Mouse (Mus musculus) lung, postnatal 0 days (tissue): Measurements from ENCODE around the gene Bex2. TPM values are rescaled to one million over a fixed set of nuclear protein-coding genes. Genes with fewer than 3 reads are reported as not detected.
"Not testable (repeated sequence)": the region's sequence is repeated elsewhere in the genome, so short reads cannot be mapped to it uniquely, and the experiment has no call there.

Source experiments
- ATAC-seq: fragments of 200-750 bp; cut with Nextera tagmentation; 2 replicates; pipeline ENCODE4 v1.8.0; 2017; ENCODE audit warnings: moderate library complexity
- DNase-seq: peaks from one replicate; pipeline ENCODE4 v3.0.0-alpha.2; 2016; ENCODE audit warnings: low spot score
- H3K27ac ChIP-seq: fragments of 300-500 bp; sonication (generic); 2 replicates; pipeline ENCODE4 v1.5.1; 2014; ENCODE audit warnings: antibody characterized with exemption, mild to moderate bottlenecking, low read length, mixed read lengths
- H3K27me3 ChIP-seq: fragments of 300-500 bp; sonication (generic); replicated peaks from 2 replicates; pipeline ENCODE4 v1.6.1; 2014; ENCODE audit warnings: low read length, mixed read lengths; ENCODE audit not compliant: insufficient read depth
- H3K36me3 ChIP-seq: fragments of 300-500 bp; sonication (generic); 2 replicates; pipeline ENCODE4 v1.6.1; 2014; ENCODE audit warnings: low read length, mixed read lengths; ENCODE audit not compliant: insufficient read depth
- H3K4me1 ChIP-seq: fragments of 300-500 bp; sonication (generic); 2 replicates; pipeline ENCODE4 v1.6.1; 2014; ENCODE audit warnings: antibody characterized with exemption, low read depth, low read length, mixed read lengths; ENCODE audit not compliant: insufficient read depth
- H3K4me2 ChIP-seq: fragments of 300-500 bp; sonication (generic); replicated peaks from 2 replicates; pipeline ENCODE4 v1.6.1; 2014; ENCODE audit warnings: low read depth, mild to moderate bottlenecking, low read length, moderate library complexity, mixed read lengths
- H3K4me3 ChIP-seq: fragments of 300-500 bp; sonication (generic); 2 replicates; pipeline ENCODE4 v1.5.1; 2014; ENCODE audit warnings: low read depth, low read length
- H3K9ac ChIP-seq: fragments of 300-500 bp; sonication (generic); replicated peaks from 2 replicates; pipeline ENCODE4 v1.6.1; 2014; ENCODE audit warnings: low read depth, mild to moderate bottlenecking
- H3K9me3 ChIP-seq: fragments of 300-500 bp; sonication (generic); 2 replicates; pipeline ENCODE4 v1.6.1; 2016; ENCODE audit warnings: low read length, mixed read lengths
- CTCF ChIP-seq: IDR thresholded peaks from 2 replicates; pipeline ENCODE4 v1.5.1; 2016; ENCODE audit warnings: antibody characterized with exemption, mild to moderate bottlenecking
- EP300 ChIP-seq: IDR thresholded peaks from 2 replicates; pipeline ENCODE4 v1.6.1; 2016; ENCODE audit warnings: antibody characterized with exemption, mild to moderate bottlenecking, control low read depth
- WGBS: fragments of 180-500 bp; shearing (Covaris S2); extraction: QIAGEN DNeasy Blood & Tissue Kit; methylation state at CpG from one replicate; pipeline ENCODE4 v1.1.7; 2014; 5-methylcytosine and 5-hydroxymethylcytosine counted together
- polyA plus RNA-seq: library from polyadenylated mRNA; unstranded; fragments of >200 nt; fragmentation: Nextera tagmentation; extraction: Ambion mirVana; gene quantifications from 2 replicates; pipeline ENCODE4 v1.2.1, GENCODE M21; 2015

The Bex2 gene
- 250 and 327 TPM in 2 replicates for polyA plus RNA-seq

DNA sequence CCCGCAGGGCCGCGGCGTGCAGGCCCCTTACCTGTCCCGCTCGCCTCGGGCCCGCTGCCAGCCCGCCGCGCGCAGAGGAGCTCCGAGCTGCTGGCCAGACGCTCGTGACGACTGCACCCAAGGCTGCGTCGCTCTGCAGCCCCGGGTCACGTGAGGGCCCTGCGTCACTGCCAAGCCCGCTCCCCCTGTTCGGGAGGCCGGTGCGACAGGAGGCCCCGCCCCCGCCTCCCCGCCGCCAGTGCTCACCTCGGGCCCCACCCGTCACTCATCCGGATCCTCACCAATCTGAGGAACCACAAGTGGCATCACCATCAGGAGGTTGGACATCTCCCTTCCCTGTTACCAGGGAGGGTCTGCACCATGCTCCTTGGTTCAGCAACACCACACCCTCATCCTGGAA lies at the start of gene Bex2:
TSS of gene Bex2 (minus strand) at position 217 of the 400 bp plus-strand sequence.
- not testable (repeated sequence) for H3K9me3 ChIP-seq, H3K9ac ChIP-seq, H3K4me1 ChIP-seq, H3K27ac ChIP-seq, H3K36me3 ChIP-seq, DNase-seq, H3K27me3 ChIP-seq
- peak; percentile 97 for ATAC-seq
- Histone ChIP-seq H3K4me3 (peak within 1 kb of the TSS; percentile 3; the same call in 1 of the 2 replicates), H3K4me2 (0 out of 2 replicates have a peak within 1 kb of the TSS, but pooled peaks have one; percentile 22)
- WGBS = no CpG with 5 or more reads among the region's 32 CpGs

DNA sequence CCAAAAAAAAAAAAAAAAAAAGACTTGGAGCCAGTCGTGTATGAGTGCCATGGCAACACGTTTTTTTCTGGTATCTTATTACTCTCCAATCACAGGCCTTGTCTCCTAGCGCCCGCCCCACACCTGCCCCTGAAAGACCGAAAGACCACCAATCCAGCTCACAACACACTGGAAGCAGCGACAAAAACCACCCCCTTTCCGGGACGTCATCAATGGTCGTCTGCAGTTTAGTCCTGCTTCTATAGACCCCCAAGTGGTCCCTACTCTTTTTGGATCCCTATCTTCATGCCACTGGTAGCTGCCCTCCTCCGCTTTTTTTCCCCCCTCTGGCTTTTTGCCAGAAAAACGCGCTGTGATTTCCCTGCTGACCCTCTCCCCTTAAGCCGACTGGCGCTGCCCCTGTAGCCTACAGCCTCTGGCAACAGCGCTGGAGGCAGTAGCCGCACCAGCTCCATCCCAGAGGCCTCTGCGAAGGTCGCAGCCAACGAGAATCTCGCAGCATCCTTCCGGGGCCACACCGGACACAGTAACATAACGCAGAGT lies 47.5 kb upstream of the Bex2 start:
- WGBS = 12% methylated on average over 23 of the region's 23 CpGs
- no peaks in the 10 kb centered on the region for H3K36me3 ChIP-seq
- no peaks in the 10 kb centered on the region for H3K27me3 ChIP-seq
- ATAC-seq = peak; percentile 37
- no peak for DNase-seq
- TF ChIP-seq EP300 (no peak), CTCF (no peak)
- H3K4me2 ChIP-seq = peak overlapping the region; percentile 22; the same call in 1 of the 2 replicates
- H3K27ac ChIP-seq = no peak overlapping the region
- H3K9me3 ChIP-seq = no peaks in the 10 kb centered on the region
- H3K9ac ChIP-seq = no peak overlapping the region
- H3K4me3 ChIP-seq = peak overlapping the region; percentile 1; the same call in 1 of the 2 replicates
- no peaks in the 10 kb centered on the region for H3K4me1 ChIP-seq

DNA sequence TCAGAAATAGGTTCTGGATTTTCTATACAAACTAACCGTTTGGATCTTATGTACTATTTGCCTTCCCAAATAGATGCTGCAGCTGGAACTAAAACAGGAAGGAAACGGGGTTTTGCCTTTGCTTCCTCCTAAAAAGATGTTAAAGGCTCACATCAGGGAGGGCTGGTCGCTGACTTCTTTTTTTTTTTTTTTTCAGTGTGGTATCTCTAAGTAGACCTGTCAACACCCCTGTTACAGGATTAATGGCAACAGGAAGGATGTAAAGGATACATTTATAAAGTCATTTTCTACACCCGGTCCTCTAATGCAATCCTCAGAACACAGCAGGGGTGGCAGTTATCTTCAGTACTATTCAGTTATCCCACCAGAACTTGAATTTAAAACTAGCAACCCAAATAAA lies 47.0 kb upstream of the Bex2 start:
- DNase-seq (no peak), ATAC-seq (no peak)
- Histone ChIP-seq H3K36me3 (no peaks in the 10 kb centered on the region), H3K27me3 (no peaks in the 10 kb centered on the region), H3K9me3 (no peaks in the 10 kb centered on the region), H3K9ac (no peak overlapping the region), H3K27ac (no peak overlapping the region), H3K4me3 (no peak overlapping the region), H3K4me1 (no peaks in the 10 kb centered on the region), H3K4me2 (no peak overlapping the region)
- TF ChIP-seq CTCF = no peak
- TF ChIP-seq EP300 = no peak
- WGBS = 22% methylated on average over 4 of the region's 4 CpGs

DNA sequence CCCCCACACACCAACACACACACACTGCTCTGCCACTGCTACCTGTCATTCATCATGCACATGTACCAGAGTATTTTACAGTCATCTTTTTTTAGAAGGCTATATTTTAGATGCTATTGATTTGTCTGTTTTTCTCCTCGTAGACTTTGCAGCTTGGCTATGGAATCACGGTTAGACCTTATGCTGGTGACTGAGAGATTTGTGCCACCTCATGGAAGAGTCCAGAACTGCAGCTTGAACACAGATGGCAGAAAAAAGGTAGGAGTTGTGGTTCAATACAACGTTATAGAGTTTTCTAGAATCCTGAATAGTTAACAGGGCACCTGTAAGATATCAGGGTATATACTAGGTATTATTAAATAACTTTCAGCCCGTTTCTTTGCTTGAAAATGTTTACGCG lies 39.9 kb upstream of the Bex2 start:
- ATAC-seq = no peak
- TF ChIP-seq EP300 = no peak
- peak; percentile 77 for TF ChIP-seq CTCF
- H3K27ac ChIP-seq = no peak overlapping the region
- DNase-seq = peak; percentile 36
- no peaks in the 10 kb centered on the region for H3K36me3 ChIP-seq
- no peak overlapping the region for H3K9ac ChIP-seq
- H3K27me3 ChIP-seq = no peaks in the 10 kb centered on the region
- no peaks in the 10 kb centered on the region for H3K9me3 ChIP-seq
- no peaks in the 10 kb centered on the region for H3K4me1 ChIP-seq
- H3K4me2 ChIP-seq = no peak overlapping the region
- H3K4me3 ChIP-seq = no peak overlapping the region
- 42% methylated on average over 6 of the region's 6 CpGs for WGBS

DNA sequence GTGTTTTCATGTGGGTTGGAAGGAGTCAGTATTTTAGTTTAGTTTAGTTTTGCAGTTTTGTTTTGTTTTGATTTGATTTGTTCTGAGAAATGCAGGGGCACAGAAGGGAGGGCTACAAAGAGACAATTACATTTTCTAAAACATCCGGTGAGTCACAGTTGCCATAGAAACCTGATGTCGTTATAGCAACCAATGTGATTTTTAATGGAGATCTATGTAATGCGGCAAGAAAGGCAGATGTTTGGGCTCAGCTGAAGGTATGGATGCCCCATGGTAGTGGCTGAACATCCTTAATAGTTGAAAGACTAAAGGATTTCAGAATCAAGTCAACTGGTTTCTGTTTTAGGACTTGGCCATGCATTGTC lies 36.7 kb upstream of the Bex2 start:
- H3K9ac ChIP-seq = no peak overlapping the region

DNA sequence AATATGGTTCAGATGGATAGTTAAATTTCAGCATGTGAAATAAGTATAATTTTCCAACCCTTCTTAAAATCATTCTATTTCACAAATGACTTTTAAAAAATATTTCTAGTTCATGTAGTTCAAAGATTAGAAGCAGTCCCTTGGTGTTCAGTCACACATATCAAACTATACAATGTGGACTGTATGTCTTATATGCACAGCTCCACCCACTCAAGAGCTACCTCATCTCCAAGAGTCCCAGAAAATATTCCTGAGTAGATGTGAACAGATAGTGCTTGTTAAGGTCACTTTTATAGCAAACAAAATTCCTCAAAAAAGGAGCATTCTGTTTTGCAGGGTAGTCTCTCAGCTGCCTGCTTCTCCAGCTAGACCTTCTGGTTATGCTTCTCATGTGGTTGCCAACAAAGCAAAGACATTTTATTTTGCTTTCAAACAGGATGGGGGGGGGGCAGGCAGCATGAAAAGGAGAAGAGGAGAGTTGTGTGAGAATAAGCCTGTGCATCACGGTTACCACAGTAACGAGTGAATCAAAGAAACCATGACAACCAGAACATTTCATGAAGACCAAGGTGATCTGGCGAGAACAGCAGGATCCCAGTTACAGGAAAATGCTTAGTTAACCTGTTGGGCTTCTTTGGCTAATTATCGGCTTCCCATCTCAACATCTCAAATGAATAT lies 36.1 kb upstream of the Bex2 start:
- no peaks in the 10 kb centered on the region for H3K36me3 ChIP-seq
- H3K4me2 ChIP-seq = no peak overlapping the region
- ATAC-seq = no peak
- no peaks in the 10 kb centered on the region for H3K27me3 ChIP-seq
- H3K9me3 ChIP-seq = no peaks in the 10 kb centered on the region
- WGBS = 70% methylated on average over 4 of the region's 4 CpGs
- H3K27ac ChIP-seq = no peak overlapping the region
- no peak overlapping the region for H3K4me3 ChIP-seq
- H3K4me1 ChIP-seq = no peaks in the 10 kb centered on the region
- no peak overlapping the region for H3K9ac ChIP-seq
- no peak for DNase-seq
- no peak for TF ChIP-seq CTCF

More for the DNA sequence above, 36.7 kb upstream of the Bex2 start:
- WGBS = 62% methylated on average over 3 of the region's 3 CpGs
- H3K9me3 ChIP-seq = no peaks in the 10 kb centered on the region
- H3K4me2 ChIP-seq = no peak overlapping the region
- no peaks in the 10 kb centered on the region for H3K27me3 ChIP-seq
- no peaks in the 10 kb centered on the region for H3K4me1 ChIP-seq
- H3K36me3 ChIP-seq = no peaks in the 10 kb centered on the region
- no peak overlapping the region for H3K27ac ChIP-seq
- DNase-seq (no peak), ATAC-seq (no peak)
- no peak overlapping the region for H3K4me3 ChIP-seq
- no peak for TF ChIP-seq EP300
- no peak for TF ChIP-seq CTCF
